In genomic region chr6:4602012-4602411, GRCm38 (mm10) we compare ENCODE assay signal across 8 mouse cellular contexts. TPM values are rescaled to one million over a fixed set of nuclear protein-coding genes. Genes with fewer than 3 reads are reported as not detected.
DNase-seq lines count a peak whose midpoint lies in the region; ATAC-seq and TF ChIP-seq lines count a peak whose summit lies in the region.

No protein-coding gene starts in this region.

- no peak overlapping the region for H3K9ac ChIP-seq in neural tube, embryonic 11.5 days (ENCODE audit: low read length)
- H3K9ac ChIP-seq in limb, embryonic 14.5 days (ENCODE audit: low read depth, low read length, severe bottlenecking): peak overlapping the region; percentile 99; the same call in 1 of the 2 replicates
- peak overlapping the region; percentile 96; the same call in 1 of the 2 replicates for H3K9ac ChIP-seq in stomach, embryonic 15.5 days

- peaks cover 10% of the 10 kb centered on the region for H3K4me1 ChIP-seq in neural tube, embryonic 11.5 days (ENCODE audit: control insufficient read depth, insufficient read depth, low read length)
- H3K4me1 ChIP-seq in limb, embryonic 14.5 days (ENCODE audit: control insufficient read depth, insufficient read depth, low read length): peaks cover 40% of the 10 kb centered on the region
- peaks cover 10% of the 10 kb centered on the region; the same call in 1 of the 2 replicates for H3K4me1 ChIP-seq in stomach, embryonic 15.5 days

- WGBS in neural tube, embryonic 11.5 days: 52% methylated on average over 5 of the region's 5 CpGs
- 37% methylated on average over 5 of the region's 5 CpGs for WGBS in limb, embryonic 14.5 days
- WGBS in stomach, embryonic 15.5 days: 61% methylated on average over 5 of the region's 5 CpGs

- H3K27ac ChIP-seq in neural tube, embryonic 11.5 days (ENCODE audit: low read depth, low read length): peak overlapping the region; percentile 98; the same call in 1 of the 2 replicates
- H3K27ac ChIP-seq in limb, embryonic 14.5 days (replicated peaks; ENCODE audit: low read depth, low read length): no peak overlapping the region; the same call in 1 of the 2 replicates
- H3K27ac ChIP-seq in stomach, embryonic 15.5 days: peak overlapping the region; percentile 94; the same call in 1 of the 2 replicates

- no peak for TF ChIP-seq POLR2A in limb, embryonic 14.5 days (IDR thresholded peaks at IDR 0.05; ENCODE audit: borderline replicate concordance, extremely low read depth, insufficient read depth, insufficient read length)

- DNase-seq in embryo, embryonic 10.5 days (ENCODE audit: low spot score): peak; percentile 38
- no peak for DNase-seq in embryo, embryonic 11 days
- DNase-seq in neural tube, embryonic 11.5 days (ENCODE audit: low spot score): no peak
- DNase-seq in neural tube, embryonic 10.5 days (ENCODE audit: extremely low spot score, low spot score): no peak
- no peak for DNase-seq in limb, embryonic 14.5 days (ENCODE audit: low spot score)
- DNase-seq in Muller cell, postnatal 12 days (ENCODE audit: inconsistent ontology term): no peak
- DNase-seq in left cerebral cortex, adult 11 months (ENCODE audit: low spot score): no peak

- H3K9me3 ChIP-seq in neural tube, embryonic 11.5 days (ENCODE audit: control insufficient read depth, low read length): no peaks in the 10 kb centered on the region
- H3K9me3 ChIP-seq in limb, embryonic 14.5 days (ENCODE audit: control insufficient read depth, low read length): no peaks in the 10 kb centered on the region
- H3K9me3 ChIP-seq in stomach, embryonic 15.5 days: no peaks in the 10 kb centered on the region

- H3K27me3 ChIP-seq in neural tube, embryonic 11.5 days (ENCODE audit: control insufficient read depth, insufficient read depth, low read length): no peaks in the 10 kb centered on the region
- no peaks in the 10 kb centered on the region for H3K27me3 ChIP-seq in limb, embryonic 14.5 days (ENCODE audit: control insufficient read depth, insufficient read depth, low read length)
- H3K27me3 ChIP-seq in stomach, embryonic 15.5 days (replicated peaks): no peaks in the 10 kb centered on the region

- no peaks in the 10 kb centered on the region for H3K36me3 ChIP-seq in neural tube, embryonic 11.5 days (ENCODE audit: control insufficient read depth, insufficient read depth, low read length)
- H3K36me3 ChIP-seq in limb, embryonic 14.5 days (ENCODE audit: control insufficient read depth, insufficient read depth, low read length): no peaks in the 10 kb centered on the region
- no peaks in the 10 kb centered on the region for H3K36me3 ChIP-seq in stomach, embryonic 15.5 days

- H3K4me3 ChIP-seq in neural tube, embryonic 11.5 days (ENCODE audit: low read depth, low read length): no peak overlapping the region; the same call in 1 of the 2 replicates
- H3K4me3 ChIP-seq in limb, embryonic 14.5 days (replicated peaks; ENCODE audit: low read length): peak overlapping the region; percentile 79
- peak overlapping the region; percentile 85 for H3K4me3 ChIP-seq in stomach, embryonic 15.5 days (replicated peaks)

- H3K4me2 ChIP-seq in neural tube, embryonic 11.5 days (ENCODE audit: low read depth): peak overlapping the region; percentile 69
- peak overlapping the region; percentile 97 for H3K4me2 ChIP-seq in limb, embryonic 14.5 days (replicated peaks; ENCODE audit: low read depth, low read length, severe bottlenecking)
- H3K4me2 ChIP-seq in stomach, embryonic 15.5 days: peak overlapping the region; percentile 86

- no peak for ATAC-seq in neural tube, embryonic 11.5 days (ENCODE audit: insufficient read depth, low FRiP score, low TSS enrichment)
- no peak for ATAC-seq in limb, embryonic 14.5 days (ENCODE audit: low FRiP score, low read depth)
- no peak for ATAC-seq in stomach, embryonic 15.5 days (ENCODE audit: insufficient read depth, low FRiP score, low read depth)

RNA-seq across cellular contexts. Expression of gene Casd1, which starts 1.4 kb away (rescaled TPM):
- 50.2 and 52.9 TPM in 2 replicates for polyA plus RNA-seq in neural tube, embryonic 11.5 days (2014; fragmentation: Nextera tagmentation; extraction: Ambion mirVana)
- polyA plus RNA-seq in limb, embryonic 14.5 days (2012; rRNA removed): 44.2 and 52.3 TPM in 2 replicates
- polyA plus RNA-seq in limb, embryonic 14.5 days (2014; fragmentation: Nextera tagmentation; extraction: Ambion mirVana): 36.3 and 42.8 TPM in 2 replicates
- 25.2 and 25.5 TPM in 2 replicates for polyA plus RNA-seq in stomach, embryonic 15.5 days (2015; fragmentation: Nextera tagmentation; extraction: Ambion mirVana)
